Comparison of ENCODE assay signal across 7 mouse cellular contexts in the genomic region with DNA sequence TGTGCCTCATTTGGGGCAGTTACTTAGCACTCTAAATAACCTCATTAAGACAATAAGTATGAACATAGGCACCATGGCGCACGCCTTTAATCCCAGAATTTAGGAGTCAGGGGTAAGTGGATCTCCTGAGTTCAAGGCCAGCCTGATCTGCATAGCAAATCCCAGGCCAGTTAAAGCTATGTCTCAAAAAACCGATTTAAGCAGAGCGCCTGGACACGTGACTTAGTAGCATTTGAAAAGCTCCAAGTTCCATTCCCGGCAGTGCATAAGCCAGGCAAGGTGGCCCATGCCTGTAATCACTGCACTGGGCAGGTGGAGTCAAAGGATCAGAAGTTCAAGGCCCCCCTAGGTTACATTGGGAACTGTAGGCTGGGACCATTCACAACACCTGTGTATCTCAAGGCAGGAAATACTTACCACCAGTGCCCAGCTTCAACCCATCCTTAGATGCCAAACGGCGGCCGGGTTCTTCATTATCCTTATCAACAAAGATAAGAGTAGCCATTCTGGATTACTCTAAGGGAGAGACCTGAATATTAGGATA. TPM values are rescaled to one million over a fixed set of nuclear protein-coding genes. Genes with fewer than 3 reads are reported as not detected.
A peak's percentile ranks its signal among the peaks of the same experiment; 100 is the strongest.
DNase-seq lines count a peak whose midpoint lies in the region; ATAC-seq and TF ChIP-seq lines count a peak whose summit lies in the region.

No protein-coding gene starts in this region.

- no peaks in the 10 kb centered on the region for H3K9me3 ChIP-seq in lung, postnatal 0 days (ENCODE audit: low read length)
- H3K9me3 ChIP-seq in forebrain, embryonic 15.5 days = no peaks in the 10 kb centered on the region
- H3K9me3 ChIP-seq in limb, embryonic 14.5 days (ENCODE audit: control insufficient read depth, low read length) = no peaks in the 10 kb centered on the region
- H3K9me3 ChIP-seq in stomach, embryonic 15.5 days = no peaks in the 10 kb centered on the region

- H3K4me3 ChIP-seq in lung, postnatal 0 days (ENCODE audit: low read depth, low read length) = 0 out of 2 replicates have a peak overlapping the region, but pooled peaks have one; percentile 62
- H3K4me3 ChIP-seq in forebrain, embryonic 15.5 days = no peak overlapping the region
- H3K4me3 ChIP-seq in limb, embryonic 14.5 days (replicated peaks; ENCODE audit: low read length) = peak overlapping the region; percentile 60
- peak overlapping the region; percentile 66 for H3K4me3 ChIP-seq in stomach, embryonic 15.5 days (replicated peaks)

- WGBS in lung, postnatal 0 days = 80% methylated on average over 9 of the region's 9 CpGs
- 89% methylated on average over 9 of the region's 9 CpGs for WGBS in forebrain, embryonic 15.5 days
- 95% methylated on average over 9 of the region's 9 CpGs for WGBS in limb, embryonic 14.5 days
- WGBS in stomach, embryonic 15.5 days = 79% methylated on average over 9 of the region's 9 CpGs

- H3K4me2 ChIP-seq in lung, postnatal 0 days (replicated peaks; ENCODE audit: low read depth, low read length) = peak overlapping the region; percentile 56
- H3K4me2 ChIP-seq in forebrain, embryonic 15.5 days (replicated peaks) = peak overlapping the region; percentile 63
- peak overlapping the region; percentile 50 for H3K4me2 ChIP-seq in limb, embryonic 14.5 days (replicated peaks; ENCODE audit: low read depth, low read length, severe bottlenecking)
- peak overlapping the region; percentile 55 for H3K4me2 ChIP-seq in stomach, embryonic 15.5 days

- no peak overlapping the region for H3K27ac ChIP-seq in lung, postnatal 0 days (ENCODE audit: low read length)
- H3K27ac ChIP-seq in forebrain, embryonic 15.5 days (replicated peaks) = no peak overlapping the region
- H3K27ac ChIP-seq in limb, embryonic 14.5 days (replicated peaks; ENCODE audit: low read depth, low read length) = no peak overlapping the region
- H3K27ac ChIP-seq in stomach, embryonic 15.5 days = no peak overlapping the region

- TF ChIP-seq POLR2A in limb, embryonic 14.5 days (IDR thresholded peaks at IDR 0.05; ENCODE audit: borderline replicate concordance, extremely low read depth, insufficient read depth, insufficient read length) = no peak

- H3K27me3 ChIP-seq in lung, postnatal 0 days (replicated peaks; ENCODE audit: insufficient read depth, low read length) = no peaks in the 10 kb centered on the region
- H3K27me3 ChIP-seq in forebrain, embryonic 15.5 days = no peaks in the 10 kb centered on the region
- no peaks in the 10 kb centered on the region for H3K27me3 ChIP-seq in limb, embryonic 14.5 days (ENCODE audit: control insufficient read depth, insufficient read depth, low read length)
- no peaks in the 10 kb centered on the region for H3K27me3 ChIP-seq in stomach, embryonic 15.5 days (replicated peaks)

- TF ChIP-seq EP300 in lung, postnatal 0 days (IDR thresholded peaks at IDR 0.05) = no peak

- ATAC-seq in lung, postnatal 0 days = peak; percentile 2; the same call in 1 of the 2 replicates
- peak; percentile 29; the same call in 1 of the 2 replicates for ATAC-seq in forebrain, embryonic 15.5 days (replicated peaks)
- ATAC-seq in limb, embryonic 14.5 days (ENCODE audit: low FRiP score, low read depth) = no peak
- ATAC-seq in stomach, embryonic 15.5 days (ENCODE audit: insufficient read depth, low FRiP score, low read depth) = 0 out of 2 replicates have a peak, but pooled peaks have one; percentile 9
- ATAC-seq in erythroid progenitor cell, adult 5-6 weeks (replicated peaks; ENCODE audit: low FRiP score, poor library complexity, severe bottlenecking) = no peak

- H3K4me1 ChIP-seq in lung, postnatal 0 days (ENCODE audit: insufficient read depth, low read depth, low read length) = peaks cover 6% of the 10 kb centered on the region; the same call in 1 of the 2 replicates
- peaks cover 7% of the 10 kb centered on the region; the same call in 1 of the 2 replicates for H3K4me1 ChIP-seq in forebrain, embryonic 15.5 days
- H3K4me1 ChIP-seq in limb, embryonic 14.5 days (ENCODE audit: control insufficient read depth, insufficient read depth, low read length) = no peaks in the 10 kb centered on the region
- no peaks in the 10 kb centered on the region; the same call in 1 of the 2 replicates for H3K4me1 ChIP-seq in stomach, embryonic 15.5 days

- H3K36me3 ChIP-seq in lung, postnatal 0 days (ENCODE audit: insufficient read depth, low read length) = peaks cover 6% of the 10 kb centered on the region; the same call in 1 of the 2 replicates
- no peaks in the 10 kb centered on the region for H3K36me3 ChIP-seq in forebrain, embryonic 15.5 days
- H3K36me3 ChIP-seq in limb, embryonic 14.5 days (ENCODE audit: control insufficient read depth, insufficient read depth, low read length) = peaks cover 6% of the 10 kb centered on the region; the same call in 1 of the 2 replicates
- H3K36me3 ChIP-seq in stomach, embryonic 15.5 days = no peaks in the 10 kb centered on the region

- no peak for TF ChIP-seq CTCF in lung, postnatal 0 days (IDR thresholded peaks at IDR 0.05)

- DNase-seq in lung, postnatal 0 days (ENCODE audit: low spot score) = no peak
- no peak for DNase-seq in lung, postnatal 14 days
- no peak for DNase-seq in limb, embryonic 14.5 days (ENCODE audit: low spot score)
- no peak for DNase-seq in Muller cell, postnatal 12 days (ENCODE audit: inconsistent ontology term)

- no peak overlapping the region; the same call in 1 of the 2 replicates for H3K9ac ChIP-seq in lung, postnatal 0 days (replicated peaks; ENCODE audit: low read depth)
- no peak overlapping the region for H3K9ac ChIP-seq in forebrain, embryonic 15.5 days (replicated peaks)
- no peak overlapping the region; the same call in 1 of the 2 replicates for H3K9ac ChIP-seq in limb, embryonic 14.5 days (ENCODE audit: low read depth, low read length, severe bottlenecking)
- no peak overlapping the region; the same call in 1 of the 2 replicates for H3K9ac ChIP-seq in stomach, embryonic 15.5 days

RNA-seq across cellular contexts. Expression of a gene that starts 0.8 kb away (rescaled TPM):
- polyA plus RNA-seq in lung, postnatal 0 days (2015; fragmentation: Nextera tagmentation; extraction: Ambion mirVana) = 124 and 130 TPM in 2 replicates
- 30.7 and 34.8 TPM in 2 replicates for polyA plus RNA-seq in forebrain, embryonic 15.5 days (2015; fragmentation: Nextera tagmentation; extraction: Ambion mirVana)
- polyA plus RNA-seq in limb, embryonic 14.5 days (2012; rRNA removed) = 50.9 and 66.8 TPM in 2 replicates
- polyA plus RNA-seq in limb, embryonic 14.5 days (2014; fragmentation: Nextera tagmentation; extraction: Ambion mirVana) = 80.9 and 86.5 TPM in 2 replicates
- polyA plus RNA-seq in stomach, embryonic 15.5 days (2015; fragmentation: Nextera tagmentation; extraction: Ambion mirVana) = 60.9 and 62.4 TPM in 2 replicates
- 45.7 and 73.5 TPM in 2 replicates for total RNA-seq in erythroid progenitor cell, adult 5-6 weeks (2015; ENCODE audit: low replicate concordance)
- total RNA-seq in erythroid progenitor cell, adult 5-6 weeks (2017; ENCODE audit: low replicate concordance) = 24.4 and 27.9 TPM in 2 replicates

RNA-seq across cellular contexts. Expression of a gene that starts 8.3 kb away (rescaled TPM):
- 52.8 and 56.0 TPM in 2 replicates for polyA plus RNA-seq in lung, postnatal 0 days (2015; fragmentation: Nextera tagmentation; extraction: Ambion mirVana)
- 72.1 and 75.4 TPM in 2 replicates for polyA plus RNA-seq in forebrain, embryonic 15.5 days (2015; fragmentation: Nextera tagmentation; extraction: Ambion mirVana)
- 8.2 and 15.5 TPM in 2 replicates for polyA plus RNA-seq in limb, embryonic 14.5 days (2012; rRNA removed)
- polyA plus RNA-seq in limb, embryonic 14.5 days (2014; fragmentation: Nextera tagmentation; extraction: Ambion mirVana) = 48.2 and 52.1 TPM in 2 replicates
- 51.0 and 51.8 TPM in 2 replicates for polyA plus RNA-seq in stomach, embryonic 15.5 days (2015; fragmentation: Nextera tagmentation; extraction: Ambion mirVana)
- 8.8 and 20.5 TPM in 2 replicates for total RNA-seq in erythroid progenitor cell, adult 5-6 weeks (2015; ENCODE audit: low replicate concordance)
- total RNA-seq in erythroid progenitor cell, adult 5-6 weeks (2017; ENCODE audit: low replicate concordance) = 44.4 and 47.6 TPM in 2 replicates

RNA-seq across cellular contexts. Expression of a gene that starts 48.8 kb away (rescaled TPM):
- polyA plus RNA-seq in lung, postnatal 0 days (2015; fragmentation: Nextera tagmentation; extraction: Ambion mirVana) = 9.2 and 10.2 TPM in 2 replicates
- 5.3 and 5.4 TPM in 2 replicates for polyA plus RNA-seq in forebrain, embryonic 15.5 days (2015; fragmentation: Nextera tagmentation; extraction: Ambion mirVana)
- polyA plus RNA-seq in limb, embryonic 14.5 days (2012; rRNA removed) = 32.7 and 32.9 TPM in 2 replicates
- 40.3 and 46.1 TPM in 2 replicates for polyA plus RNA-seq in limb, embryonic 14.5 days (2014; fragmentation: Nextera tagmentation; extraction: Ambion mirVana)
- 10.1 and 10.4 TPM in 2 replicates for polyA plus RNA-seq in stomach, embryonic 15.5 days (2015; fragmentation: Nextera tagmentation; extraction: Ambion mirVana)
- not detected in 2 replicates for total RNA-seq in erythroid progenitor cell, adult 5-6 weeks (2015; ENCODE audit: low replicate concordance)
- not detected in 2 replicates for total RNA-seq in erythroid progenitor cell, adult 5-6 weeks (2017; ENCODE audit: low replicate concordance)

Comparison
In these comparisons a context has a peak if more than half of its experiments do, and no peak if none do; other contexts are left out.
1. ATAC-seq: peak in lung, postnatal 0 days (single experiment), forebrain, embryonic 15.5 days (single experiment) and stomach, embryonic 15.5 days (single experiment); none in limb, embryonic 14.5 days (single experiment) and erythroid progenitor cell, adult 5-6 weeks (single experiment).
2. Peak in every context shown above with its lines, with median percentiles within 50 percentile points of each other: H3K4me2 ChIP-seq.